Mouse (Mus musculus) MEL (cell line): Measurements from ENCODE around the gene Ddah1. TPM values are rescaled to one million over a fixed set of nuclear protein-coding genes. Genes with fewer than 3 reads are reported as not detected.
A peak's percentile ranks its signal among the peaks of the same experiment; 100 is the strongest.

Source experiments
- DNase-seq: peaks from one replicate; pipeline ENCODE4 v3.0.0; 2011; ENCODE audit warnings: low read depth, low spot score
- H3K27ac ChIP-seq: 2 replicates; pipeline ENCODE4 v1.5.1; 2012; ENCODE audit warnings: low read depth, mild to moderate bottlenecking, control low read depth, low read length, moderate library complexity; ENCODE audit not compliant: control insufficient read depth
- H3K27me3 ChIP-seq, 2 experiments: fragments of 150-350 bp in 1 of 2; sonication (generic) in 1 of 2; 2 replicates each; pipeline ENCODE4 v1.6.1; 2012; ENCODE audit warnings: low read length in 2 of 2, mild to moderate bottlenecking in 2 of 2, improper control_type of control experiment in 1 of 2, moderate library complexity in 1 of 2; ENCODE audit not compliant: insufficient read depth in 2 of 2, control insufficient read depth in 1 of 2
- H3K36me3 ChIP-seq, 2 experiments: 2 replicates each; pipeline ENCODE4 v1.6.1; 2012 to 2014; ENCODE audit warnings: low read length in 2 of 2, improper control_type of control experiment in 1 of 2, inconsistent platforms in 1 of 2, mild to moderate bottlenecking in 1 of 2; ENCODE audit not compliant: insufficient read depth in 2 of 2, control insufficient read depth in 1 of 2
- H3K4me1 ChIP-seq, 2 experiments: fragments of 150-350 bp in 1 of 2; sonication (generic) in 1 of 2; 2 replicates each; pipeline ENCODE4 v1.6.1; 2012; ENCODE audit warnings: low read length in 2 of 2, improper control_type of control experiment in 1 of 2, mild to moderate bottlenecking in 1 of 2; ENCODE audit not compliant: insufficient read depth in 2 of 2, control insufficient read depth in 1 of 2
- H3K4me3 ChIP-seq, 2 experiments: fragments of 150-350 bp in 1 of 2; sonication (generic) in 1 of 2; 2 replicates each; pipeline ENCODE4 v1.5.1; 2012; ENCODE audit warnings: low read depth in 2 of 2, low read length in 2 of 2, mild to moderate bottlenecking in 2 of 2, moderate library complexity in 2 of 2, control low read depth in 1 of 2, improper control_type of control experiment in 1 of 2; ENCODE audit not compliant: control insufficient read depth in 1 of 2, insufficient read depth in 1 of 2
- H3K79me2 ChIP-seq: 2 replicates; pipeline ENCODE4 v1.6.1; 2012; ENCODE audit warnings: mild to moderate bottlenecking, low read length, moderate library complexity; ENCODE audit not compliant: control insufficient read depth, poor library complexity, insufficient read depth
- H3K9ac ChIP-seq: 2 replicates; pipeline ENCODE4 v1.6.1; 2012; ENCODE audit warnings: low read depth, mild to moderate bottlenecking, control low read depth, low read length, moderate library complexity; ENCODE audit not compliant: control insufficient read depth, poor library complexity, severe bottlenecking
- H3K9me3 ChIP-seq: fragments of 150-350 bp; sonication (generic); replicated peaks from 2 replicates; pipeline ENCODE4 v1.6.1; 2012; ENCODE audit warnings: mild to moderate bottlenecking, low read length, improper control_type of control experiment, moderate library complexity; ENCODE audit not compliant: insufficient read depth
- CHD2 ChIP-seq: IDR thresholded peaks from 2 replicates; pipeline ENCODE4 v1.6.1; 2011; ENCODE audit warnings: low read length, improper control_type of control experiment
- CTCF ChIP-seq, 3 experiments: IDR thresholded peaks in 2 of 3; conservative IDR thresholded peaks in 1 of 3; 2 replicates each; pipeline ENCODE4 v1.5.1; 2011 to 2012; ENCODE audit warnings: low read length in 3 of 3, low read depth in 2 of 3, mild to moderate bottlenecking in 2 of 3, improper control_type of control experiment in 1 of 3, inconsistent platforms in 1 of 3, mixed read lengths in 1 of 3, moderate library complexity in 1 of 3; ENCODE audit not compliant: control insufficient read depth in 1 of 3, insufficient read depth in 1 of 3, poor library complexity in 1 of 3, severe bottlenecking in 1 of 3
- ELF1 ChIP-seq: IDR thresholded peaks from 2 replicates; pipeline ENCODE4 v1.6.1; 2014; ENCODE audit warnings: low read depth, mild to moderate bottlenecking, inconsistent platforms, low read length, improper control_type of control experiment, moderate library complexity
- GABPA ChIP-seq: IDR thresholded peaks from 2 replicates; pipeline ENCODE4 v1.6.1; 2012; ENCODE audit warnings: low read depth, mild to moderate bottlenecking, inconsistent platforms, low read length, improper control_type of control experiment, moderate library complexity
- GATA1 ChIP-seq: IDR thresholded peaks from 2 replicates; pipeline ENCODE4 v1.6.1; 2011; ENCODE audit warnings: low read depth, low read length, improper control_type of control experiment
- MYC ChIP-seq: IDR thresholded peaks from 2 replicates; pipeline ENCODE4 v1.6.1; 2011; ENCODE audit warnings: low read depth, mild to moderate bottlenecking, low read length, improper control_type of control experiment, moderate library complexity
- RAD21 ChIP-seq: IDR thresholded peaks from 2 replicates; pipeline ENCODE4 v1.6.1; 2011; ENCODE audit warnings: mild to moderate bottlenecking, low read depth, low read length, improper control_type of control experiment
- SMC3 ChIP-seq: IDR thresholded peaks from 2 replicates; pipeline ENCODE4 v1.6.1; 2011; ENCODE audit warnings: low read depth, low read length, improper control_type of control experiment
- TAL1 ChIP-seq: IDR thresholded peaks from 2 replicates; pipeline ENCODE4 v1.6.1; 2012; ENCODE audit warnings: mild to moderate bottlenecking, inconsistent platforms, low read length, moderate library complexity, mixed read lengths
- TBP ChIP-seq: IDR thresholded peaks from 2 replicates; pipeline ENCODE4 v1.8.0; 2011; ENCODE audit warnings: low read depth, low read length, improper control_type of control experiment
- TCF12 ChIP-seq: IDR thresholded peaks from 2 replicates; pipeline ENCODE4 v1.6.1; 2014; ENCODE audit warnings: low read depth, mild to moderate bottlenecking, inconsistent platforms, low read length, improper control_type of control experiment, moderate library complexity
- ZC3H11A ChIP-seq: IDR thresholded peaks from 2 replicates; pipeline ENCODE4 v1.6.1; 2012; ENCODE audit warnings: low read depth, mild to moderate bottlenecking, inconsistent platforms, low read length, improper control_type of control experiment
- ZNF384 ChIP-seq: IDR thresholded peaks from 2 replicates; pipeline ENCODE4 v1.6.1; 2012; ENCODE audit warnings: low read depth, mild to moderate bottlenecking, inconsistent platforms, low read length, improper control_type of control experiment
- polyA plus RNA-seq, 2 experiments: library from polyadenylated mRNA; stranded (reverse) in 1 of 2; unstranded in 1 of 2; fragments of >175 nt in 1 of 2; fragments of >200 nt in 1 of 2; gene quantifications; 2 replicates each; pipeline versions ENCODE4 v1.2.1 to v1.2.4; 2012; ENCODE audit warnings: low replicate concordance in 2 of 2, low read depth in 1 of 2; ENCODE audit not compliant: insufficient read length in 2 of 2, insufficient read depth in 1 of 2, missing spikeins in 1 of 2
- total RNA-seq: library from RNA; depleted of rRNA; stranded (reverse); fragments of 300-350 nt; gene quantifications from 2 replicates; pipeline ENCODE4 v1.2.3, GENCODE M21; 2012

Ddah1 gene
- total and polyA plus RNA-seq, 3 experiments: not detected

DNA sequence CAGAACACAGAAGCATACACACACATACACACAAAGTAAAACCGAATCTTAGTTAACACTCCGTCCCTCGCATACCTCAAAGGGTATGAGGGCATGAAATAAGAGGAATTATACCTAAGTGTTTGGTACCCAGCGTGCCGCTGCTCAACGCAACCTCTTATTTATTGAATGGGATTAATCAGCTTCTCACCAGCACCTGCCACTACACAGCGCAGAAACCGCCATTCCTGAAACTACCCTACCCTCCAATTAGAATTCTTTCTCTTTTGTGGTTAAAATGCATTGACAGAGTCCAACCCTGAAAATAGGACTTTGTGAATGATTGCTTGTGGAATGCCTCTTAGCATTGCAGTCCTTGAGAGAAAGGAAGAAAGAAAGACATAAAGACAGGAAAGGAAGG, 145.1 kb downstream of the Ddah1 start:
- no peaks in the 10 kb centered on the region for H3K4me1 ChIP-seq
- no peaks in the 10 kb centered on the region for H3K79me2 ChIP-seq
- TF ChIP-seq TCF12 (no peak), TAL1 (no peak), TBP (no peak)
- no peaks in the 10 kb centered on the region for H3K27me3 ChIP-seq
- no peaks in the 10 kb centered on the region for H3K36me3 ChIP-seq
- no peak for DNase-seq
- H3K9me3 ChIP-seq: no peaks in the 10 kb centered on the region
- H3K27ac ChIP-seq: no peak overlapping the region
- H3K4me3 ChIP-seq: no peak overlapping the region
- no peak overlapping the region for H3K9ac ChIP-seq

DNA sequence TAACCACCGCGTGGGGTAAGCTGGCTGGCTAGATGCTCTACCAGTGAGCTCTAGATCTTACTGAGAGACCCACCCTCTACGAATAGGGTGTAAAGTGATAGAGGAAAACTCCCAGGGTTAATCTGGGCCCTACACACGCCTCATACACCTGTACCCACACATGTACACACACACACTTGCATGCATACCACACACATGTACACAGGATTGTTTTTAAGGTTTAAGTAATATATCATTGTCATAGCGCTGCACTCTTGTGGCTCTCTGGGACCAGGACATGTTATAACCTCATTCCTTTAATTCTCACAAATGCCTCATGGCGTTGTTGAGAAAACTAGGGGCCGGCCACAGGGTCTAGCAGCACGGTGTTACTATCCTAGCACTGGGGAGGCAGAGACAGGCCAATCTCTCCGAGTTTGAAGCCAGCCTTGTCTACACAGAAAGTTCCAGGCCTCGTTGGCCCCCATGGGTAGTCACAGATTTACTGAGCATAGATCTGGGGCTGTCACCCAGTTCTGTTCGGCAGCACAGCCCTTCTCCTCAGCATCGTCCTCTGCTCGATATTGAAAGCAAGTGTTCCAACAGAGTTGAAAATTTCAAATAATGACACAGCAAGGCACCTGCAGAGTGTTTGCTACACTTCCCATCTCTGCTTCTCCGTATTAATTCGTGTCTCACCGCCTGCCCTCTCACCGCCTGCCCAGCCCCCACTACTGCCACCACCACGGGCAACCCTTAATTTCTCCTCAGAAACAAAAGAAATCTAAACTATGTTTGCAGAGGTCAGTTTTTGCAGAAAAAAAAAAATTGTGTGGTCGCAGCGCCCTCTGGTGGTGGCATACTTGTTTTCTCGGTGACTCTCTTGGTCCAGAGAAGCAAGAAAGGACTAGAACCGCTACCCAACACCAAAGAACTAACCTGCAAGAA, 146.6 kb downstream of the Ddah1 start:
- Histone ChIP-seq H3K27me3 (no peaks in the 10 kb centered on the region), H3K4me1 (no peaks in the 10 kb centered on the region), H3K36me3 (no peaks in the 10 kb centered on the region), H3K9ac (no peak overlapping the region; the same call in 1 of the 2 replicates), H3K79me2 (no peaks in the 10 kb centered on the region), H3K9me3 (no peaks in the 10 kb centered on the region), H3K4me3 (peak overlapping the region; percentile 37 to 45), H3K27ac (no peak overlapping the region)
- no peak for TF ChIP-seq GATA1
- peak; percentile 93 for TF ChIP-seq ZNF384
- peak; percentile 89 for TF ChIP-seq SMC3
- peak; percentile 82 for TF ChIP-seq ZC3H11A
- TF ChIP-seq RAD21: peak; percentile 90
- peak; percentile 46 to 90 (median 81) for TF ChIP-seq CTCF (IDR thresholded peaks at IDR 0.05 in 2 of 3, conservative IDR thresholded peaks at IDR 0.05 in 1 of 3; ENCODE audit: control insufficient read depth in 1 of 3, insufficient read depth in 1 of 3, low read depth in 2 of 3, low read length in 3 of 3, poor library complexity in 1 of 3, severe bottlenecking in 1 of 3)
- TF ChIP-seq ELF1: no peak
- peak; percentile 67 for DNase-seq

GRCm38 (mm10) chr3:145906582-145906981, 148.1 kb downstream of the Ddah1 start:
- no peak for DNase-seq
- no peaks in the 10 kb centered on the region for H3K79me2 ChIP-seq
- TF ChIP-seq CHD2: no peak
- TF ChIP-seq MYC: no peak
- TF ChIP-seq GABPA: no peak
- no peak for TF ChIP-seq ZC3H11A
- no peaks in the 10 kb centered on the region for H3K27me3 ChIP-seq
- no peaks in the 10 kb centered on the region for H3K4me1 ChIP-seq
- no peak overlapping the region for H3K4me3 ChIP-seq
- H3K9me3 ChIP-seq: no peaks in the 10 kb centered on the region
- H3K36me3 ChIP-seq: no peaks in the 10 kb centered on the region
- H3K27ac ChIP-seq: no peak overlapping the region
- no peak overlapping the region for H3K9ac ChIP-seq
